Mouse (Mus musculus): ENCODE results near the gene Ick.

- TF ChIP-seq CTCF (IDR thresholded peaks at IDR 0.05; ENCODE audit: borderline replicate concordance, insufficient read depth, low read depth, low read length), result no peak
- no peak for TF ChIP-seq POLR2A (IDR thresholded peaks at IDR 0.05; ENCODE audit: borderline replicate concordance, insufficient read depth, low read length)
Measured at GRCm38 (mm10) chr9:78081835-78082234, 27.2 kb upstream of the Ick start.

Measured in cerebellum, adult 2 months (tissue).